Mouse (Mus musculus): ENCODE measurements around the gene Mknk2.
A peak's percentile ranks its signal among the peaks of the same experiment; 100 is the strongest.
"Not testable (repeated sequence)": the region's sequence is repeated elsewhere in the genome, so short reads cannot be mapped to it uniquely, and the experiment has no call there.

Gene Mknk2

DNA sequence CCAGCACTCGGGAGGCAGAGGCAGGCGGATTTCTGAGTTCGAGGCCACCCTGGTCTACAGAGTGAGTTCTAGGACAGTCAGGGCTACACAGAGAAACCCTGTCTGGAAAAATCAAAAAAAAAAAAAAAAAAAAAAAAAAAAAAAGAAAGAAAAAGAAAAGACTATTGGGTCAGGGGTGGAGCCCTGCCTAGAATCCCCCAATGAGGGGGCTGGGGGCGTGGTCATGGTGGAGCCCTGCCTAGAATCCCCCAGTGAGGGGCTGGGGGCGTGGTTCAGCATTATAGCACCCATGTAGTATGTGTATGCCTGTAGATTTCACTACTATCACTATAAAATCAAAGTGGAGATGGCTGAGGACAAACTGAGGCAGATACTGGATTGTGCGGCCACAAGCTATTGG lies 28.0 kb downstream of the Mknk2 start:
- not testable (repeated sequence) for DNase-seq (ENCODE audit: low spot score)

DNA sequence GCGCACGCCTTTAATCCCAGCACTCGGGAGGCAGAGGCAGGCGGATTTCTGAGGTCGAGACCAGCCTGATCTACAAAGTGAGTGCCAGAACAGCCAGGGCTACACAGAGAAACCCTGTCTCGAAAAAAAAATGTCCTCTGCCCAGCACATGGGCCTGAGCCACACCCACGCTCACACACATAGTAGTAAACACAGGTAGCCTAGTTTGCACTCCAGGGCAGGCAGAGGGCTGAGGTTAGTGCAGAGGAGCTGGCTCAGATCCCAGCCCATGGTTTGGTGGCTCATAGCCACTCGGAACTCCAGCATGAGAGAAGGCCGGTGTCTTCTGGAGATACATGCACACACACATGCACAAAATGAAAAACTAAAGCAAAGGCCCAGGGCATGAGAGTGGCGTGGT lies 31.0 kb downstream of the Mknk2 start:
- no peak for DNase-seq (ENCODE audit: low spot score)

DNA sequence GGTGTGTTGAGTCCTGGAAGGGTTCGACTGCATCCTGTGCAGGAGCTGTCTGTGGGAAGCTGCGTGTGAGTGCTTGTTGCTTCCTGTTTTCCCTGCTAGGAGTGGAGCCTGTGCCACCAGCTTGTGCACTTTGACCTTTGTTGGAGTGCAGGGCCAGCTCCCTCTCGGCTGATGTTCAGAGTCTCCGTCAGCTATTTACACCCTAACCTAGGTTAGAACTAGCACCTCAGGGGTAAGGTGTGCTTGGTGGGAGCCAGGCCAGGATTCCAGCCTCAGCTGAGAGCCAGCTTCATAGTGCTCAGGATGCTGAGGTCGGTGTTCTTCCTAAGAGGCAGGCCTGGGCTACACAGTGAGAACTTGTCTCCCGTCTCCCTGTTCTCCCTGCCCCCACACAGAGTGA lies 42.6 kb downstream of the Mknk2 start:
- no peak for DNase-seq (ENCODE audit: low spot score)

DNA sequence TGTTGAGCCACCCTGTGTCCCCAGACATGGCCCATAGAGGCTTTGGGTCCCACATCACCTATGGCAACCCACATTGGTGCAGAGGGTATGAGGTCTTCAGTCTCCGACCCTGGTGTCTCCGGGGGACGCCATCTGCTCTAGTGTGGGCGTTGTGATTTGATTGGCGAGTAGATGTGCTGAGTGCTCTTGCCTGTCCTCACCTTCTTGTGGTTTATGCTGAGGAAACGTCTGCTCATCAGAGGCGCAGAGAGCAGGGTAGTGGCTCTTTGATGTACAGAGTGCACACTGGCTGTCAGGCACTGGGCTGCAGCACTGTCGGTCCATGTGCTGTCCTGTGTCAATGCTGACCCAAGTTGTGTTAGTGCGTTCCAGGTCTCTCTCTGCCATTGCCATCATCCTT lies 49.0 kb downstream of the Mknk2 start:
- DNase-seq (ENCODE audit: low spot score), result no peak

DNA sequence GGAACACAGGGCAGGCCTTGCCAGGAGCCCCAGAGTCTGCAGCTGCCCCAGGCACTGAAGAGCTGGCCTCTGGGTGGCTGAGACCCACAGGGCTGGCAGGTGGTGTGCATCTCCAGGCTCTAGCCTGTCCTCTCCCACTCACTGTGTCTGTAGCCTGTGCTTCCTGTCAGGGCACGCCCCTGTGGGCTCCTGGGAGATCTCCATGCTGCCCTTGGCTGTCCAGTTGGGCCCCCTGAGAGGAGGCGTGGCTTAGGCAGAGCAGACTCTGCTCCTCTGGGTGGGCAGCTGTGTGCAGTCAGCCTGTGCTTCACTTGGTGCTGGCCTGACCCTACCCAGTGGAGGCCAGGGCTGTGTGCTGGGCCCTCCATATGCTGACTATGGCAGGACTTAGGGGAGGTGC lies 50.2 kb downstream of the Mknk2 start:
- no peak for DNase-seq (ENCODE audit: low spot score)

DNA sequence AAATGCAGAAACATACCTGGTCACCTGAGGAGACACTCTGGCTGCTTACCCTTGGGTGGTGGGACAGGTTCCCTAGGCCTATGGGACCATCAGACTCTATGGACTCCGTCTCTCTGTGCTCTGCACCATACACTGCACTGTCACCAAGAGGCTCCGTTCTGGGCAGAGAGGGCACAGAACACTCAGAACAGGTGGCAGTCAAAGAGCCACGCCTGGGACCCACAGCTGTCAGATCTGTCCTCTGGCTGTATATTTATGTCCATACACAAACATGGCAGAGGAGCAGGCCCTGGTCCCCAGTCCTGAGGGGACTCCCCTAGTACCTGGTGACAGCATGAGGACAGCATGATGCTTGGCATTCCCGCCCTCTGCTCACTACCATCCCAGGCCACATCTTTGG lies 52.1 kb downstream of the Mknk2 start:
- DNase-seq (ENCODE audit: low spot score), result no peak

DNA sequence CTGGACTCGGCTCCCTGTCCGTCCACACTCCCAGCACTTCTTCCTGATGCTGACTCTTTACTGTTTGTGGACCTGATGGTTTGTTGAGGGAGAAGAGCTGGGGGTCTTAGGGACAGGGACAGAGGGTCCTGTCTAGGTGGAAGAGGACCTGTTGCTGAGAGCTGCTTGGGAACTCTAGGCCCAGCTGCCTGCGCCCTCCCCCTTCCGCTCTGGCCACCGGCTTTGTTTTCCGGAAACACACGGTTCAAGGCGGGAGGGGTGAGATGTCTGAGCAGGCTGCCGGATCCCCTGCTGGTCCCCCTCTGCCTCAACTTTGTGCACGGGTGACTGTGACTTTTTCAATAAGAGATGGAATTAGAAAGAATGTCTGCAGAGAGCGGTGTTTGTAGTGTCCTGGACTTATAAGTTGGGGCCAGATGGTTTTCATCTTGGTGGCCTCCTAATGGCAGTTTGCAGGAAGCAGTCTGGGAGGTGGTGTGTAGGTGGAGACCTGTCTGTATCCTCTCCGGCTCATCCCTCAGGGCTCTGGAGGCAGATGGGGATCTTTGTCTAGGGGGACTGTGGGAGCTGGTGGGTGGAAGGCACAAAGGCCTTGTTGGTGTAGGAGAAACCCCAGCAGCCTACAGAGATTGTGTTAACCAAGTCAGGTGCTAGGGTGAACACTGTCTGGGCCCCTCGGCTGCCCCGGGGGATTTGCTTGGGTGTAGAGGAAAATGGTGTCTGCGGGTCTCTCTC lies 54.3 kb downstream of the Mknk2 start:
- peak; percentile 51 for DNase-seq (ENCODE audit: low spot score)

DNA sequence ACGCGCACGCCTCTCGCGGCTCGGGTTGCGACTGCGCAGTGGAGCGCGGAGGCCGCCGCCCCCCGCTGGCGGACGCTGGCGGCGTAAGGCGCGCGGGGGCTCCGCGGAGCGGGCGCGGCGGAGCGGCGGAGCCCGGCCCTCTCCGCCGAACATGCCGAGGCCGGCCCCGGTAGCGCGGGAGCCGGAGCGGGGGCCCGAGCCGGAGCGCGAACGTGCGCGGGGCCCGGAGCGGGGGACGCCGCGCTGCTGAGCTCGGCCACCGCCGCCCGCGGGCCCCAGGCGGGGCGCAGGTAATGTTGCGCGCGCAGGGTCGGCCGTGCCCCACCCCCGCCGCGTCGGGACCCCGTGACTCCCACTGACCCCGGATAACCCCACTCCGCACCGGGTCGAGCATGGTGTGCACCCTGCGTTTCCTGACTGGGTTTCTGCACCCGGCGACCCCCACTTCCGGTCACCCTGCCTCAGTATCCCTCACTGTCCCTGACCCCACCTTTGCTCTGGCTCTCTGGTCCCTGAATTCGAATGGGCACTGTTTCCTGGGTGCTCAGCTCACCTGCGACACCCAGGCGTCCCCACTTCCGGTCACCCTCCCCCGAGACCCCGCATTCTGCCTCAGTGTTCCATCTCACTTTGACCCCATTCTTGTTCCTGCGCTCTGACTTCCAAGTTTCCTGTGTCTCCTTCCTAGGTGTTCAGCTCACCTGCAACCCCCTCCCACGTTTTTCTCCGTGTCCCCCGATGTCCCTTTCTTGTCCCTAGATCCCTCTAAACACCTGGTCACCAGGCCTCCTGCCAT lies 55.1 kb downstream of the Mknk2 start, which contains the start of gene Csnk1g2:
Gene Csnk1g2 (plus strand): TSS at position 178 of the 796 bp plus-strand sequence.
- no peak for DNase-seq (ENCODE audit: low spot score)

DNA sequence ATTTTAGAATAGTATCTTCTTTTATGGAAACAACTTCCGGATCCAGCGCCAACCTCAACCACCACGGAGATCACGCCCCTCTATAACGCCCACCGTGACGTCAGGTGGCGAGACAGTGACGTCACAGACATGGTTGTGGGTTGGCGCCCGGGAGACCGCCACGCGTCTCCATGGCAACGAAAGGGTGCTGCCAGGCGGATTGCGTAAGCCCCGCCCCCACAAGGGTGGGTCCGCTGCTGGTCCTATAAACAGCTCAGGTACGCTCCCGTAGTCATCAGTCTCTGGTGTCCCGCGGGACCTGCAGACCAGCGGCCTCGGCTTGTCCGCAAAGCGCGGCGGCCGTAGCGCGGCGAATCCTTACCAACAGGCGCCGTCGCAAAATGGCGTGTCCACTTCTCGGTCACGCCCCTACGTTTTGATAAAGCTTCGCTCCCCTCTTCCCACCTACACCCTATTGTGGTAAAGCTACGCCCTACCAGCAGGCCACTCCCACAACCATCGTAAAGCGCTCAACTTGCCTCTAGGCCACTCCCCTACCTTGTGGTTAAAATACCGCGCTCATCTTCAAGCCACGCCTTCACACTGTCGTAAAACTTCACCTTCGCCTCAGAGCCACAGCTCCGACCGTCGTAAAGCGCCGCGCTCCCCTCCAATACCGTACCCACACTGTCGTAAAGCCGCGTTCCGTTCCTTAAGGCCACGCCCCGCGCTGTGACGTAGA lies 55.8 kb downstream of the Mknk2 start:
- peak; percentile 98 for DNase-seq (ENCODE audit: low spot score)

DNA sequence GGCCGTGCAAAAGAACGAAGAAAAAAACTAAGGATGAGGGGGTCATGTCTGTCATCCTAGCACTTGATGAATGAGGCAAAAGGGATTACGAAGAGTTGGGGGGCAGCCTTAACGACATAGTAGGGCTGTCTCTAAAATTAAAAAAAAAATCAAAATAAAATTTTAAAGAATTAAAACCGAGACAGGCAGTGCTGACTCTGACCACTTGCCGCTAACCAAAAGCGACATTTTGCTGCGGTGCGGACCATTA lies 56.3 kb downstream of the Mknk2 start:
- DNase-seq (ENCODE audit: low spot score), result no peak

DNA sequence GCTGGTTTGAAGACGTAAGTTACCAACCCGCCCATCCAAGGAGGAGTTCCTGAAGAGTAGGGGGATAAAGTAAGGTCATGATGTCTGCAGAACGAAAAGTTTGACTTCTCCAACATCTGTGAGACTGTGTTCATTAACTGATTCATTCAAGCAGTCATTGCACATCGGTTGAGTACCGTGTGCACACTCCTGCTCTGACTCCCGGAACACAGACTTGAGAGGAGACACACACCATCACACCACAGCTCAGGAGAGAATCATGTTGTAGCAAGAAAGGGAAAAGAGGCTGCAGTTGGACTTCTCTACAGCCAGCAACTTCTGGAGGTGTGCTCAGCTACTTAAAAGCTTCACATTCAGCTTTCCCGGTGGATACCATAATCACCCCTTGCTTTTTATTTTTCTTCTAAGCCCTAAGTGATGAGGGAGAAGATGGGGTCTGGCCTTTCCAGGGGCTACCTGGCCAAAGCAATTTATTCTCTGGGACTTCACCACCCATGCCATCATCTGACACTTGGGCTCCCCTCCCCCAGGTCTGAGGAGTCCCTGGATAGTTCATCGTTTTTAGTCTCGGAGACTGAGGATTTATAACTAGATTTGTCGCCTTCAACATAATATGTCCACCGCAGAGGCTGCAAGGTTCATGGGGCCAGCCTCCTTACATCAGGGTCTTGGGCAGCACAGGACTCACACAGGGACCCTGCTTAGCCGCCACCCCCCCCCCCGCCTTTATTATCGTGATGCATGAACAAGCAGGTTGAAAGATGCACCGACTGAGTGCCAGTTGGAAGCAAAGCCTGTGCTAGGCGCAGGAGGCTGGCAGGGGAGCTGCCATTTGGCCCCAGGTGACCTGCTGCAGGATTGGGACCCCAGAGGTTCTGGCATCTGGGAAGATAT lies 56.9 kb downstream of the Mknk2 start:
- no peak for DNase-seq (ENCODE audit: low spot score)

DNA sequence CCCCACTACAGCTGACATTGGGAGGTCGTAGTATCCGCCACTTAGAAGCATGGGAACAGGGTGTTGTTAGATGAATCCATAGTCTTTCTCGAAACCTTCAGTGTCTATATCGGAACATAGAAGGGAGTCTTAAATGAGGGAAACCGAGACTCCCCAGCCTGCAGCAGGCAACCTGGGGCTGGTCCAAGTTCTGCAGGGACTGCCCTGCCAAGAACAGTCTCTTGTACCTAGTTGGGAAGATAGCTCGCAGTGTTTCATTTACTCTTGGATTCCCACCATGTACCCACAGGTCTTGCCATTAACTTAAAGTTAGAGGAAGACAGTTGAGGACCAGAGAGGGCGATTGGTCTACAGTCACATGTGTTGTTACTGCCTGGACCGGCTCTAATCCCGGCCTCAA lies 57.5 kb downstream of the Mknk2 start:
- no peak for DNase-seq (ENCODE audit: low spot score)

DNA sequence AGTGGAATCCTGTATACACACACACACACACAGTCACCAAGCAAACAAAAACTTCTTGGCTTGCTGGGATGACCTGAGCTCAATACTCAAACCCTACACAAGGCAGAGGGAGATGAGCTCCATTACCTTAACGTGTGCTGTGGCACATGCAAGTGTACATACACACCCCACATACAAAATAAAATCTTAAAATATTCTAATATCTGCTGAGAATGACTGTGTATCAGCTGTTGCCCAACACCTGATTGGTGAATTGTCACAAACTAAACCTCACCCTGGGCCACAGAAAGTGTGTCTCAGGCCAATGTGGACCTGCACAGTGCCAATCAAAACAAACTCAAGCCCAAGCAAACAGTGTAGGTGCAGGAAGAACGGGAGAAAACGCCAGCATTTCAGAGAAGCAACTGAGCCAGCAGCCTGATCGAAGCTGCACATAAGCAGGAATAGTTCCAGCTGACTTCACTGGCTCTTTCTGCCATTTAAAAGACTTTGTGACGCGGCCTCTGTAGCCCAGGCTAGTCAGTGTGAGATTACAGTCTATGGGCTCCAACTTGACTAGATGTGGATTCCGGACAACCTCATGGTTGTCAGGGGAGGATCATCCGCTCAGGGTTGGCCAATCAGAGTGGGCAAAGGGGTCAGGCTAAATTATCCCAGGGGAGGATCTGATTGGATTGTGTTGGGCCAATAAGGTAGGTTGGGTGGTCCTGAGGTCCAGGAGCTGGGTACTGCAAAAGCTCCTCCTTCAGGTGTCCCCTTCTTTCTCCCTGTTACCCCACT lies 58.3 kb downstream of the Mknk2 start:
- DNase-seq (ENCODE audit: low spot score), result no peak

DNA sequence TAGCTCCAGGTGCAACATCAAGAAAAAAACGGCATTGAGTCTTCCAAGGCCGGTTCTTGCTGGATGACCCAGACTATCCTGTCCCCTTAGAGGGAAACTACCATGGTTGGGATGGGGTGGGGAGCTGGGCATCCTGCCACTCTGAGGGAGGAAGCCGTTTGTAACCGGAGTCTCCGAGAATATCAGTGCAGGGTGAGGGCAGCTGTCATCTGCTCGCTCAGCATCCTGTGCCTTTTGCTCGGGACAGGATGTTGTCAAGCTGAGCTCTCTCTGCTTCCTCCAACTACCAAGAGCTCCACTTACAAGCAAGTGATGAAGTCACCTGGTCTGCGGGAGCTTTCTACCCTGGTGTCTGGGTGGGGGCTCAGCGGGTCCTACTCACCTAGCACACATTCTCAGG lies 59.7 kb downstream of the Mknk2 start:
- DNase-seq (ENCODE audit: low spot score), result no peak
